Mouse (Mus musculus) megakaryocyte, embryonic 14.5 days (primary cell): ENCODE measurements at regions not wholly inside any gene's neighbourhood (a gene's known extent, or its start where the extent isn't known, plus 50 kb on each side); places are given as distances from the start of the nearest gene placed in this dataset.

ENCODE experiments used
- FLI1 ChIP-seq: IDR thresholded peaks from 2 replicates; pipeline ENCODE4 v1.6.1; 2012; ENCODE audit warnings: low read length, inconsistent platforms, mixed read lengths
- GATA1 ChIP-seq: IDR thresholded peaks from 3 replicates; pipeline ENCODE4 v1.6.1; 2012; ENCODE audit warnings: mixed read lengths, low read length, inconsistent platforms, borderline replicate concordance

DNA sequence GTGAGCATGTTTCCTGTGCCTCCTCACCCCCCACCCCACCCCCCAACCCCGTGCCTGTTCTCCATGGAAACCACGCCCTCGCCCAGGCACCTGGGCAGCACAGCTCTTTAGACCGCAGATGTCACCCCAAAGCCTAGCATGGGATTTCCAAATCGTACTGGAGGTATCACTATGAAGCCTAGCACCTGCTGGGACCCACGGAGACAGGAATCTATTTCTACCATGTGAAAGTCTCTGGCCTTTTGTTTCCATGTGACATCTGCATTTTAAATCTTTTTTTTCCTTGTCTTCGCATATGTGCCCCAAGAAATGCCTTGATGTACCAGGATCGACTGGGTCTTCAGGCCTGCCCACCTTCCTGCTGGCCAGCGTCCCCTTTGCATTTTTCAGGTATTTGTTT, 179.7 kb downstream of the Irs2 start:
- no peak for TF ChIP-seq GATA1
- TF ChIP-seq FLI1, result no peak
